Mouse (Mus musculus) cerebellum, postnatal 36 days (tissue): Measurements from ENCODE around the gene Olfr365.

Experiments used
- DNase-seq, 2 experiments: peaks; one replicate each; pipeline ENCODE4 v3.0.0; 2021 to 2022; ENCODE audit warnings: mixed read lengths in 2 of 2

Olfr365 gene

DNA sequence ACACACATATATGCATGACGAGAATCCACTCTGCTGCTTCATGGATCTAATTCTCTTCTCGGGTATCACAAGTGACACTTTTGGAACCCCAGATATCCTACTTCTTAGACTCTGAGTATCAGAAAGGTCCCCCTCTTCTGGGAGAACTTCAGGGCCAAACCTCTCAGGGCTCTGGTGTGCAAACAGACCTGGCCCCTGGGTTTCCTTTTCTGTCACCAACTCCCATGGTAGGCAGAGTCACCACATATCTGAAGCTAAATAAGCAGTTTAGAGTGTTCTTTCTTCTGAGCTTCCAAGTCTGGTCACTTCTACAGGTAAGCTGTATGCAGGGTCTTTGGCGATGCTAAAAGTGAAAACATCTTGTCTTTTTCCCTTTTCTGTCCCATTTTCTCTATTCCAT is at the start of gene Olfr365:
Olfr365 (plus strand) TSS at position 301 of the 400 bp plus-strand sequence.
- no peak for DNase-seq

GRCm38 (mm10) chr2:37139022-37139421 is 49.0 kb upstream of the Olfr365 start, which contains the start of gene Olfr364-ps1:
Gene Olfr364-ps1 (plus strand): TSS chr2:37139322.
- no peak for DNase-seq

DNA sequence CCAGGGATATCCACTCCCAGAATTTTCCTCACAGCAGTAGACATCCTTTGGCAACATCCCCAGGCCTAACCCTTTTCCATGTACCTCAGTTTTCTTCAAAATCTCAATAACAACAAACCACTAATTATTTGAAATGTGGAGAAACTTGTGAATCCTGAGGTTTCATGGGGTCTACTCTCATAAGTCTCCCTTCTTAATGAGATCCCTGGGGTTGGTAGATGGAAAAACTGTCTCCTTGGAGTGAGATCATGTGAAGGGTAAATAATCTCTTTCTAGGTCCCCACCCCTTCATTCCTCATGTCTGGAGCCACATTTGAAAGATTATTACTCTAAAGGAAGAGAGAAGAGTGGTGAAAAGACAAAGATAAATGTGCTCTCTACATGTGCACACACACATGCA is 23.3 kb downstream of the Olfr365 start, which contains the start of gene Olfr366:
Olfr366 (plus strand) TSS at position 301 of the 400 bp plus-strand sequence.
- DNase-seq, result no peak
